ENCODE assay signal across 33 mouse cellular contexts in genomic region chr13:41817583-41817982, GRCm38 (mm10). TPM values are rescaled to one million over a fixed set of nuclear protein-coding genes. Genes with fewer than 3 reads are reported as not detected.
DNase-seq lines count a peak whose midpoint lies in the region; ATAC-seq and TF ChIP-seq lines count a peak whose summit lies in the region.
"Had no signal": no experiment of that assay in that cellular context is flagged by ENCODE, and none has a peak within 500 bp of the region (broad histone marks: within the 10 kb centered on the region; RNA-seq: fewer than 3 reads in every experiment).

No protein-coding gene starts in this region.

- no peaks in the 10 kb centered on the region for H3K9me3 ChIP-seq in heart, embryonic 13.5 days
- no peaks in the 10 kb centered on the region for H3K9me3 ChIP-seq in heart, embryonic 10.5 days
- H3K9me3 ChIP-seq in limb, embryonic 14.5 days (ENCODE audit: control insufficient read depth, low read length) = no peaks in the 10 kb centered on the region
- no peaks in the 10 kb centered on the region for H3K9me3 ChIP-seq in limb, embryonic 10.5 days (replicated peaks)
- no peaks in the 10 kb centered on the region for H3K9me3 ChIP-seq in intestine, embryonic 16.5 days (ENCODE audit: control insufficient read depth, low read length)
- H3K9me3 ChIP-seq: embryonic facial prominence, embryonic 12.5 days; forebrain, embryonic 10.5 days; forebrain, embryonic 15.5 days; hindbrain, embryonic 10.5 days; hindbrain, embryonic 15.5 days; liver, embryonic 15.5 days had no signal

- no peak overlapping the region for H3K4me2 ChIP-seq in heart, embryonic 13.5 days
- no peak overlapping the region for H3K4me2 ChIP-seq in limb, embryonic 14.5 days (replicated peaks; ENCODE audit: low read depth, low read length, severe bottlenecking)
- H3K4me2 ChIP-seq in intestine, embryonic 16.5 days (ENCODE audit: low read depth, low read length) = no peak overlapping the region
- H3K4me2 ChIP-seq: embryonic facial prominence, embryonic 12.5 days; forebrain, embryonic 15.5 days; hindbrain, embryonic 15.5 days; liver, embryonic 15.5 days had no signal

- ATAC-seq in heart, embryonic 13.5 days (ENCODE audit: extremely low read depth, insufficient number of reproducible peaks, low FRiP score, low TSS enrichment) = no peak
- ATAC-seq in limb, embryonic 14.5 days (ENCODE audit: low FRiP score, low read depth) = 0 out of 2 replicates have a peak, but pooled peaks have one; percentile 12
- peak; percentile 87 for ATAC-seq in intestine, embryonic 16.5 days
- ATAC-seq: forebrain, embryonic 15.5 days; inflammation-experienced regulatory T-cells, adult 6 months; Patski had no signal

- no peak for DNase-seq in heart, embryonic 10.5 days (ENCODE audit: low spot score)
- no peak for DNase-seq in limb, embryonic 14.5 days (ENCODE audit: low spot score)
- no peak for DNase-seq in limb, embryonic 10.5 days (ENCODE audit: low spot score)
- peak; percentile 56 for DNase-seq in kidney, postnatal 14 days
- no peak for DNase-seq in left cerebral cortex, adult 18-20 months (ENCODE audit: low spot score in 2 of 2)
- no peak for DNase-seq in left cerebral cortex, adult 8-10 months (ENCODE audit: low spot score in 2 of 2)
- DNase-seq: adrenal gland, postnatal 14 days; cerebellum, adult 11 months; cerebellum, adult 9-10 months; cerebellum, postnatal 36 days; gastrocnemius, postnatal 25 days; heart, adult 18-20 months; left cerebral cortex, postnatal 4 days; liver; midbrain, embryonic 14.5 days; right cerebral cortex, postnatal 25 days; thymus, adult 18-20 months; thymus, postnatal 25 days had no signal

- H3K27me3 ChIP-seq in heart, embryonic 13.5 days (replicated peaks) = no peaks in the 10 kb centered on the region
- no peaks in the 10 kb centered on the region for H3K27me3 ChIP-seq in heart, embryonic 10.5 days (ENCODE audit: insufficient read depth, poor library complexity, severe bottlenecking)
- H3K27me3 ChIP-seq in limb, embryonic 14.5 days (ENCODE audit: control insufficient read depth, insufficient read depth, low read length) = no peaks in the 10 kb centered on the region
- no peaks in the 10 kb centered on the region for H3K27me3 ChIP-seq in limb, embryonic 10.5 days (ENCODE audit: low read depth, poor library complexity, severe bottlenecking)
- no peaks in the 10 kb centered on the region for H3K27me3 ChIP-seq in intestine, embryonic 16.5 days (replicated peaks; ENCODE audit: control insufficient read depth, insufficient read depth, low read length)
- H3K27me3 ChIP-seq: embryonic facial prominence, embryonic 12.5 days; forebrain, embryonic 15.5 days; hindbrain, embryonic 15.5 days; liver, embryonic 15.5 days; Patski had no signal

- no peak overlapping the region for H3K4me3 ChIP-seq in heart, embryonic 13.5 days
- H3K4me3 ChIP-seq in heart, embryonic 10.5 days = no peak overlapping the region
- H3K4me3 ChIP-seq in limb, embryonic 14.5 days (replicated peaks; ENCODE audit: low read length) = no peak overlapping the region
- no peak overlapping the region for H3K4me3 ChIP-seq in limb, embryonic 10.5 days
- no peak overlapping the region for H3K4me3 ChIP-seq in intestine, embryonic 16.5 days (ENCODE audit: low read length)
- H3K4me3 ChIP-seq: embryonic facial prominence, embryonic 12.5 days; forebrain, embryonic 10.5 days; forebrain, embryonic 15.5 days; hindbrain, embryonic 10.5 days; hindbrain, embryonic 15.5 days; left cerebral cortex, adult 2 months; liver, embryonic 15.5 days had no signal

- WGBS in heart, embryonic 13.5 days = 59% methylated on average over 4 of the region's 4 CpGs
- 87% methylated on average over 4 of the region's 4 CpGs for WGBS in heart, embryonic 10.5 days
- WGBS in limb, embryonic 14.5 days = 84% methylated on average over 4 of the region's 4 CpGs
- 93% methylated on average over 4 of the region's 4 CpGs for WGBS in limb, embryonic 10.5 days
- 72% methylated on average over 4 of the region's 4 CpGs for WGBS in intestine, embryonic 16.5 days

- 0 out of 2 replicates have a peak overlapping the region, but pooled peaks have one; percentile 20 for H3K27ac ChIP-seq in heart, embryonic 13.5 days (replicated peaks)
- H3K27ac ChIP-seq in heart, embryonic 10.5 days = no peak overlapping the region
- no peak overlapping the region for H3K27ac ChIP-seq in limb, embryonic 14.5 days (replicated peaks; ENCODE audit: low read depth, low read length)
- H3K27ac ChIP-seq in limb, embryonic 10.5 days = no peak overlapping the region
- no peak overlapping the region for H3K27ac ChIP-seq in intestine, embryonic 16.5 days (ENCODE audit: low read length)
- H3K27ac ChIP-seq: embryonic facial prominence, embryonic 12.5 days; forebrain, embryonic 10.5 days; forebrain, embryonic 15.5 days; hindbrain, embryonic 10.5 days; hindbrain, embryonic 15.5 days; left cerebral cortex, adult 2 months; liver, embryonic 15.5 days; stomach, postnatal 0 days had no signal

- H3K4me1 ChIP-seq in heart, embryonic 13.5 days = peaks cover 1% of the 10 kb centered on the region; the same call in 1 of the 2 replicates
- H3K4me1 ChIP-seq in heart, embryonic 10.5 days = peaks cover 5% of the 10 kb centered on the region; the same call in 1 of the 2 replicates
- H3K4me1 ChIP-seq in limb, embryonic 14.5 days (ENCODE audit: control insufficient read depth, insufficient read depth, low read length) = no peaks in the 10 kb centered on the region
- H3K4me1 ChIP-seq in limb, embryonic 10.5 days = 0 out of 2 replicates have a peak, but pooled peaks cover 2% of the 10 kb centered on the region
- peaks cover 2% of the 10 kb centered on the region; the same call in 1 of the 2 replicates for H3K4me1 ChIP-seq in intestine, embryonic 16.5 days (ENCODE audit: control insufficient read depth, insufficient read depth, low read length)
- H3K4me1 ChIP-seq: embryonic facial prominence, embryonic 12.5 days; forebrain, embryonic 15.5 days; hindbrain, embryonic 10.5 days; hindbrain, embryonic 15.5 days; liver, embryonic 15.5 days had no signal

- no peak for TF ChIP-seq POLR2A in limb, embryonic 14.5 days (IDR thresholded peaks at IDR 0.05; ENCODE audit: borderline replicate concordance, extremely low read depth, insufficient read depth, insufficient read length)

- H3K9ac ChIP-seq in heart, embryonic 13.5 days = no peak overlapping the region
- H3K9ac ChIP-seq in limb, embryonic 14.5 days (ENCODE audit: low read depth, low read length, severe bottlenecking) = no peak overlapping the region
- no peak overlapping the region for H3K9ac ChIP-seq in intestine, embryonic 16.5 days (ENCODE audit: low read depth, low read length)
- H3K9ac ChIP-seq: embryonic facial prominence, embryonic 12.5 days; forebrain, embryonic 15.5 days; hindbrain, embryonic 15.5 days; liver, embryonic 15.5 days had no signal

- H3K36me3 ChIP-seq in heart, embryonic 13.5 days = no peaks in the 10 kb centered on the region
- no peaks in the 10 kb centered on the region for H3K36me3 ChIP-seq in heart, embryonic 10.5 days
- no peaks in the 10 kb centered on the region for H3K36me3 ChIP-seq in limb, embryonic 14.5 days (ENCODE audit: control insufficient read depth, insufficient read depth, low read length)
- no peaks in the 10 kb centered on the region for H3K36me3 ChIP-seq in limb, embryonic 10.5 days
- no peaks in the 10 kb centered on the region for H3K36me3 ChIP-seq in intestine, embryonic 16.5 days (ENCODE audit: control insufficient read depth, insufficient read depth, low read length)
- H3K36me3 ChIP-seq: embryonic facial prominence, embryonic 12.5 days; forebrain, embryonic 10.5 days; forebrain, embryonic 15.5 days; hindbrain, embryonic 10.5 days; hindbrain, embryonic 15.5 days; liver, embryonic 15.5 days had no signal

RNA-seq across cellular contexts. Expression of gene Adtrp, which starts 29.9 kb away (rescaled TPM):
- polyA plus RNA-seq in heart, embryonic 13.5 days (2015; fragmentation: Nextera tagmentation; extraction: Ambion mirVana) = 0.33 TPM in 1 of 2 replicates, not detected in the other
- 0.17 and 0.60 TPM in 2 replicates for polyA plus RNA-seq in heart, embryonic 10.5 days (2016; fragmentation: Nextera tagmentation; extraction: Ambion mirVana)
- 3.9 TPM in 2 replicates for polyA plus RNA-seq in limb, embryonic 14.5 days (2012; rRNA removed)
- polyA plus RNA-seq in limb, embryonic 14.5 days (2014; fragmentation: Nextera tagmentation; extraction: Ambion mirVana) = 7.1 and 9.3 TPM in 2 replicates
- polyA plus RNA-seq in limb, embryonic 10.5 days (2016; fragmentation: Nextera tagmentation; extraction: Ambion mirVana) = 0.26 TPM in 1 of 2 replicates, not detected in the other
- polyA plus RNA-seq in intestine, embryonic 16.5 days (2015; fragmentation: Nextera tagmentation; extraction: Ambion mirVana) = 21.5 and 32.5 TPM in 2 replicates
- not detected for total RNA-seq in left cerebral cortex, adult 18-20 months (2021)
- total RNA-seq in left cerebral cortex, adult 8-10 months (2022) = under 1 TPM in 2 of 4 experiments, not detected in 2; 0.33 to 0.43 TPM
- total RNA-seq: left cerebral cortex, adult 2 months; left cerebral cortex, postnatal 4 days; MEL had no signal
- polyA plus RNA-seq: forebrain, embryonic 10.5 days; forebrain, embryonic 15.5 days; heart, embryonic 14.5 days; hindbrain, embryonic 10.5 days; inflammation-experienced regulatory T-cells, adult 6 months; midbrain, embryonic 14.5 days; neural tube, embryonic 11.5 days; Patski had no signal
